Mouse (Mus musculus) kidney, adult 2 months (tissue): ENCODE data around the gene Dnajc13.

Source experiments
- CTCF ChIP-seq: fragments of 200-500 bp; conservative IDR thresholded peaks from 2 replicates; pipeline ENCODE4 v1.5.1; 2011; ENCODE audit warnings: low read depth, mild to moderate bottlenecking, control low read depth, low read length, moderate library complexity, mixed read lengths; ENCODE audit not compliant: insufficient read depth, insufficient read length
- POLR2A ChIP-seq: fragments of 200-500 bp; IDR thresholded peaks from one replicate; pipeline ENCODE4 v1.6.1; 2011; ENCODE audit warnings: low read depth, low read length, control low read depth

GRCm38 (mm10) chr9:104240146-104240545 is 22.6 kb downstream of the Dnajc13 start:
- TF ChIP-seq CTCF (no peak), POLR2A (no peak)
